Mouse (Mus musculus) myocyte (in vitro differentiated cells): ENCODE measurements around the gene Lman2l.

Experiments used
- CEBPB ChIP-seq: IDR thresholded peaks from 2 replicates; pipeline ENCODE4 v1.6.1; 2011; ENCODE audit warnings: mild to moderate bottlenecking, moderate library complexity; ENCODE audit not compliant: poor library complexity, insufficient read depth, severe bottlenecking
- E2F4 ChIP-seq: IDR thresholded peaks from one replicate; pipeline ENCODE4 v1.6.1; 2011; ENCODE audit warnings: mild to moderate bottlenecking, control low read depth, moderate library complexity; ENCODE audit not compliant: insufficient read depth
- MAX ChIP-seq: IDR thresholded peaks from one replicate; pipeline ENCODE4 v1.6.1; 2011; ENCODE audit warnings: low read depth, mild to moderate bottlenecking, control low read depth
- POLR2A ChIP-seq: IDR thresholded peaks from one replicate; pipeline ENCODE4 v1.6.1; 2011; ENCODE audit warnings: low read depth, mild to moderate bottlenecking, control low read depth, moderate library complexity; ENCODE audit not compliant: insufficient read length
- POLR2AphosphoS2 ChIP-seq: IDR thresholded peaks from one replicate; pipeline ENCODE4 v1.6.1; 2011; ENCODE audit warnings: low read depth, control low read depth; ENCODE audit not compliant: insufficient read length
- TCF12 ChIP-seq: IDR thresholded peaks from one replicate; pipeline ENCODE4 v1.6.1; 2011; ENCODE audit warnings: mild to moderate bottlenecking, control low read depth; ENCODE audit not compliant: poor library complexity, insufficient read depth, severe bottlenecking
- TCF3 ChIP-seq: IDR thresholded peaks from one replicate; pipeline ENCODE4 v1.6.1; 2011; ENCODE audit warnings: low read depth, control low read depth; ENCODE audit not compliant: insufficient read length

DNA sequence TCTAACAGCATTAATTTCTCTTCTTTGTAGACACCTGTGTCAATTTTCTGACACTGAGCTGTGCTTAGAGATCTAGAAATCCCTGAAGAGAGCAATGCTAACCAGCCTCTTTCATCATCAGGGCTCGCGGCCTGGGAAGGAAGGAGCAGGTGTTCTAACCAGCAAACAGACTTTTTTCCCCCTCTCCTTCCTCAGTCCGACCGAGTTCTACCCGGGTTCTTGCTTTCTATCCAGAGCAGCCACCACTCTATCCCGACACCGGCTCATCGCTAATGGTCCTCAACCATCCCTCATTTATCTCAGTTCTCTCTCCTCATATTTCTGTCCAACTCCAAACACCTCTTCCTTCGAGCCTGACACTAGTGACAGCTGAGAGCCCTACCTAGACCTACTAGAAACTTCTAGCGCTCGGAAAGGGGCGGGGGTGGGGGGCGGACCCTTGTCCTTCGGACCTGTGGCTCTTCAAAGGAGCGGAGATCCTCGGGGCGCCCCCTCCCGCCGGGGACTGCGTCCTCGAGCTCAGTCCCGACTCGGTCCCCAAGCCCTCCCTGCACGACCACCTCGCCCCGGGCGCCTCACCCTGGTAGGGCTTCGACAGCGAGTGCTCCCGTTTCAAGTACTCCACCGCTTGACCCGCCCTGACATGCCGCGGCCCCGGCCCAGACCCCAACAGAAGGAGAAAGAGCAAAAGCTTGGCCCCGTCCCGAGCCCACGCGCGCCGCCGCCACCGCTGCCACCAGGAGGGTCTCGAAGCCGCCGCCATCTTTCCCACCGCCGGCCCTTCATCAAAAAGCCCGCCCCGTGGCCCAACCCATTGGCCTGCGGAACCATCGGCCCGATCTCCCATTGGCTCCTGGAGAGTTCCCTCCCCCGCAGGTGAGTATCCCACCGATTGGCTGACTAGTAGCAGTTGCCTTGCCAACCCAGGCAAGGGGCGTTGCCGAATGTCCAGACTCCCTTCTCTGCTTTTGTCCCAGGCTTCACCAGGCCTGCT lies at the start of gene Lman2l:
- TF ChIP-seq MAX, result no peak
- TF ChIP-seq TCF3, result no peak
- TF ChIP-seq POLR2AphosphoS2, result peak; percentile 55
- no peak for TF ChIP-seq TCF12
- TF ChIP-seq POLR2A, result peak; percentile 69
- TF ChIP-seq E2F4, result no peak
- no peak for TF ChIP-seq CEBPB
